Mouse (Mus musculus): ENCODE data around the gene Dnah7c.

DNA sequence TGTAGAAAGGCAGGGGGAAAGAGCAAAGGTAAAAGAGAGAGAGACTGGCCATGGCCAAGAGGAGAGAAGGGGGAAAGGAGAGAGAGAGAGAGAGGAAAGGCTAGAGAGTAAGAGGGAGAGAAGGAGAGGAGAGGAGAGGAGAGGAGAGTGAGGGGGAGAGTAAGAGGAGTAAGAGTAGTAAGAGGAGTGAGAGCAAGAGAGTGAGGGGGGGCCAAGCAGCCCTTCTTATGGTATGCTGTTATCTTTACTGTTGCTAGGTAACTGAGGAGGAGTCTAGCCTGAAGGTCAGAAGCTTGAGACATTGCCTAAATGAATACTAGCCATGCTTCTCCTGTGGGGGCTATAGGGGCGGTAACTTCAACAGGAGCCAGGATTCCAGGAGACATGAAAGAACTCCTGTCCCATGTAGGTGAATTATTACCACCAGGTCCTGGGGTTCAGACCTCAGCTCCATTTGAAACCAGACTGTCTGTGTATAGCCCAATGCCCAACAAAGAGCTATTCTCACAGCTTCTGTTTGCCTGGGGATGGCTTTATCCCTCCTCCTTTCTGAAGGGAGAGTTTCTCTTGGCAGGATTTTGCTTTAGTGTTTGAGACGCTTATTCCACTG lies 119.5 kb downstream of the Dnah7c start:
- no peak for TF ChIP-seq CTCF (IDR thresholded peaks at IDR 0.05; ENCODE audit: control insufficient read depth, insufficient read depth, low read length)
- no peak for TF ChIP-seq POLR2A (IDR thresholded peaks at IDR 0.05; ENCODE audit: borderline replicate concordance, control insufficient read depth, low read depth, low read length)

All from bone marrow, adult 2 months (tissue).